Mouse (Mus musculus): Measurements from ENCODE around the gene Ndufc1. TPM values are rescaled to one million over a fixed set of nuclear protein-coding genes. Genes with fewer than 3 reads are reported as not detected.
"Not testable (repeated sequence)": the region's sequence is repeated elsewhere in the genome, so short reads cannot be mapped to it uniquely, and the experiment has no call there.

Ndufc1 gene
- 672 and 707 TPM in 2 replicates for polyA plus RNA-seq (2015; fragmentation: Nextera tagmentation; extraction: Ambion mirVana)

DNA sequence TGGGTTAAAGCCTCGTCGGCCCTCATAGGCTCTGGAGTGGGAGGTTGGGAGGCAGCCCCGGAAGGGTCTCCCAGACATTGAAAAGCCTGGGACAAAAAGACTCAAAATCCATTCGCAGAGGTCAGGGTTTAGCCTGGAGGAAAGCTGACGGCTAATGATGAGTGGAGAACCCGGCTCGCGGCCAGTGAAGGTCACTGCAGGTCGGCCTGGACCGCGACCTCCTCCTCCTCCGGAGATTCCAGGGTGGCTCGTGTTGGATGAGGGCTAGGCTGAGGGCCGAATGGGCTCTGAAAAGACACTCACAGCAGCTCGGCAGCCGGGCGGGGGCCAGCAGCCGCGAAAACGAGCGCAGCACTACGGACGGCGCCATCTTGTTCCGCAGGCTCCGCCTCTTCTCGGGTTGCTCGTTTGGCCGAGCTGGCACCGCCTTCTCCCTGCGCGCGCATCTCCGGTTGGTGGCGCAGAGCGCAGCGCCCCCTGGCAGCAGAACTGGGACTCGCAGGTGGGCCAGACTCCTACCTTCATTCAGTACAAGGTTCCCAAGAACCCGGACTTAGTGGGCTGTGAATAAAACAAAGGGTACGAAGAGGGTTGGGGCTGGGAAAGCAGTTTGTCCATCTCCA lies at the start of gene Ndufc1:
TSS of gene Ndufc1 (minus strand) at position 428 of the 623 bp plus-strand sequence.
- ATAC-seq (ENCODE audit: low FRiP score, low TSS enrichment) = peak; percentile 93
- under 1% methylated on average over 40 of the region's 40 CpGs for WGBS
- H3K27me3 ChIP-seq (ENCODE audit: insufficient read depth, low read length) = no peaks in the 10 kb centered on the region
- peaks cover 11% of the 10 kb centered on the region for H3K4me1 ChIP-seq (ENCODE audit: insufficient read depth, low read length)
- H3K36me3 ChIP-seq (ENCODE audit: insufficient read depth, low read length) = peaks cover 14% of the 10 kb centered on the region; the same call in 1 of the 2 replicates
- peak within 1 kb of the TSS; percentile 97 for H3K27ac ChIP-seq (ENCODE audit: low read length)
- peak within 1 kb of the TSS; percentile 73 for H3K4me2 ChIP-seq (replicated peaks; ENCODE audit: low read depth, low read length)
- peak within 1 kb of the TSS; percentile 96 for H3K4me3 ChIP-seq (ENCODE audit: low read length)
- H3K9me3 ChIP-seq (ENCODE audit: low read length) = no peaks in the 10 kb centered on the region
- peak within 1 kb of the TSS; percentile 96 for H3K9ac ChIP-seq (replicated peaks; ENCODE audit: low read length)

DNA sequence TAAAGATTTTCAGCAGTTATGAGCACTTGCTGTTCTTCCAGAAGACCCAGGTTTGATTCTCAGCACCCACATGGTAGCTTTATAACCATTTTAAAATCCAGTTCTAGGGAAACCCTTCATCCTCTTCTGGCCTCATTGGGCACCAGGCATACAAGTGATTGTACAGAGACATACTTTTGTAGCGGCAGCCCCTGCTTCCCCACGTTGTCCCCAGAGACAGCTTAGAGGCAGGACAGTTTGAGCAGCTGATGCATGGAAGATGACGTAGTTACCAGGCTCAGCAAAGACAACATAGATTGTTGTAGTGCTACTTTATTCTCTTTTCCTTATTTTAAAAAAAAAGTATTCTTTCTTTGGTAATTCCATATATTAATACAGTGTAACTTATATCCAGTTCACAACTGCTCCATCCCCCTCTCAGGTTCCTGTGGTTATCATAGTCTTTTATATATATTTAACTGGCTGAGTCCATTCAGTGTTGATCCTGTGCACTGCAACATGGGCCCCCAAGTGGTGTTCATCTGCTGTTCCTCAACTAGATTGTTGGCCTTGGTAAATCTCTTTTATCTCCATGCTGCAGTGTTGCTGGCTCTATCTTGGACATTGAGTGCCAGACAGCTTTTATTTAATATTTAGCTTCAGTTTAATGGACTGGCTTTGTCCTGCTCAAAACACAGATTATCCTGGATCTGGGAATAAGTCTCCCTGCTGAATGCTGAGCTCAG lies 26.2 kb upstream of the Ndufc1 start:
- H3K4me2 ChIP-seq (replicated peaks; ENCODE audit: low read depth, low read length) = no peak overlapping the region
- H3K4me1 ChIP-seq (ENCODE audit: insufficient read depth, low read length) = no peaks in the 10 kb centered on the region
- H3K9ac ChIP-seq (replicated peaks; ENCODE audit: low read length) = no peak overlapping the region
- 88% methylated on average over 3 of the region's 3 CpGs for WGBS
- no peaks in the 10 kb centered on the region for H3K27me3 ChIP-seq (ENCODE audit: insufficient read depth, low read length)
- no peaks in the 10 kb centered on the region; the same call in 1 of the 2 replicates for H3K9me3 ChIP-seq (ENCODE audit: low read length)
- no peak overlapping the region for H3K27ac ChIP-seq (ENCODE audit: low read length)
- H3K4me3 ChIP-seq (ENCODE audit: low read length) = no peak overlapping the region
- no peak for ATAC-seq (ENCODE audit: low FRiP score, low TSS enrichment)
- peaks cover 10% of the 10 kb centered on the region; the same call in 1 of the 2 replicates for H3K36me3 ChIP-seq (ENCODE audit: insufficient read depth, low read length)

DNA sequence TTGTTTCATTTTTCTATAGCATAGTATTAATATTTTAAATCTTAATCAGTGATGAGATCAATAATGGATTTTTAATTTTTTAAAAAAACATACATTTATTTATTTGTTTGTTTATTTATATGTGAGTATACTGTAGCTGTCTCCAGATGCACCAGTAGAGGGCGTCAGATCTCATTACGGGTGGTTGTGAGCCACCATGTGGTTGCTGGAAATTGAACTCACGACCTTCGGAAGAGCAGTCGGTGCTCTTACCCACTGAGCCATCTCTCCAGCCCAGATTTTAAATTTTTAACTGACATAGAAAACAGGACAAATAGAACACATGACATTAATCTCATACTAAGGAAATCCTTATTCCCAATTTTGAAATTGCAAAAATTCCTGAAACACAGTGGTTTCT lies 25.6 kb upstream of the Ndufc1 start:
- not testable (repeated sequence) for H3K4me2 ChIP-seq (replicated peaks; ENCODE audit: low read depth, low read length); H3K4me1 ChIP-seq (ENCODE audit: insufficient read depth, low read length); H3K9ac ChIP-seq (replicated peaks; ENCODE audit: low read length); H3K27me3 ChIP-seq (ENCODE audit: insufficient read depth, low read length); H3K27ac ChIP-seq (ENCODE audit: low read length); H3K9me3 ChIP-seq (ENCODE audit: low read length); ATAC-seq (ENCODE audit: low FRiP score, low TSS enrichment); H3K36me3 ChIP-seq (ENCODE audit: insufficient read depth, low read length); H3K4me3 ChIP-seq (ENCODE audit: low read length)
- WGBS = 85% methylated on average over 5 of the region's 5 CpGs

DNA sequence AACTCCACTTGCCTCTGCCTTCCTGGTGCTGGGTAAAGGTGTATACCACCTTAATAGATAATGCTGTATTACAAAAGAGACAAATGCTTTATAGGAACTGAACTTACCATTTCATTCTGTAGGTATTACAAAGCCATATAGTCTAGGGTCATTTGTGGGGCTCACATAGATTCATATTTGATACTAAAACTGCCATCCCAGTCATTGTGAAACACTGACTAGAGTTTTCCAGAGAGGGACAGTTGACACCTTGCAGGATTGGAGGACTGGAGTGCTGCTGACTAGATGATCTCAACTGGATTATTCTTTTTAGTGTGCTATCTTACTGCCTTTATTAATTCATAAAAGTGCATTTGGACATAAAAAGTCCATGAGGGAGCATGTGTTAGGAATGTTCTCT lies 16.6 kb upstream of the Ndufc1 start:
- no peak for ATAC-seq (ENCODE audit: low FRiP score, low TSS enrichment)
- no peak overlapping the region for H3K27ac ChIP-seq (ENCODE audit: low read length)
- no peaks in the 10 kb centered on the region for H3K9me3 ChIP-seq (ENCODE audit: low read length)
- no peaks in the 10 kb centered on the region for H3K36me3 ChIP-seq (ENCODE audit: insufficient read depth, low read length)
- no peaks in the 10 kb centered on the region for H3K27me3 ChIP-seq (ENCODE audit: insufficient read depth, low read length)
- H3K9ac ChIP-seq (replicated peaks; ENCODE audit: low read length) = no peak overlapping the region
- H3K4me2 ChIP-seq (replicated peaks; ENCODE audit: low read depth, low read length) = no peak overlapping the region
- H3K4me1 ChIP-seq (ENCODE audit: insufficient read depth, low read length) = 0 out of 2 replicates have a peak, but pooled peaks cover 4% of the 10 kb centered on the region
- no peak overlapping the region for H3K4me3 ChIP-seq (ENCODE audit: low read length)

DNA sequence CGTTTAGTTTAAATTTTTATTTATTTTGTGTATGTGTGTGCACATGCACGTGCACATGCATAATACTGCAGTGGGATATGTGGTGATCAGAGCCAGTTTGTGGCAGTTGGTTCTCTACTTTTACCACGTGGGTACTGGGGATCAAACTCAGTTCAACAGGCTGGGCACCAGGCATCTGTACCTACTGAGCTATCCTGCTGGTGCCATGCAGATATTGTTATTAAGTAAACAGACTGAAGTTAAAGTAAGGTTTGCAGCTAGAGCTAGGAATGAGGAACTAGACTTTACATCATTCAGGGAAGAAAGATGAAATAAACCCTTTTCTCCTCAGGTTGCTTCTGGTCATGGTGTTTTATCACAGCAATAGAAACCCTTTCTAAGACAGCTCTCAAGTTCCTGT lies 13.1 kb upstream of the Ndufc1 start:
- Histone ChIP-seq H3K27me3 (ENCODE audit: insufficient read depth, low read length) (no peaks in the 10 kb centered on the region), H3K4me1 (ENCODE audit: insufficient read depth, low read length) (peaks cover 22% of the 10 kb centered on the region; the same call in 1 of the 2 replicates), H3K4me3 (ENCODE audit: low read length) (no peak overlapping the region), H3K36me3 (ENCODE audit: insufficient read depth, low read length) (no peaks in the 10 kb centered on the region), H3K9ac (replicated peaks; ENCODE audit: low read length) (no peak overlapping the region), H3K9me3 (ENCODE audit: low read length) (no peaks in the 10 kb centered on the region), H3K4me2 (replicated peaks; ENCODE audit: low read depth, low read length) (no peak overlapping the region), H3K27ac (ENCODE audit: low read length) (no peak overlapping the region)
- no peak for ATAC-seq (ENCODE audit: low FRiP score, low TSS enrichment)
- 86% methylated on average over 3 of the region's 3 CpGs for WGBS

DNA sequence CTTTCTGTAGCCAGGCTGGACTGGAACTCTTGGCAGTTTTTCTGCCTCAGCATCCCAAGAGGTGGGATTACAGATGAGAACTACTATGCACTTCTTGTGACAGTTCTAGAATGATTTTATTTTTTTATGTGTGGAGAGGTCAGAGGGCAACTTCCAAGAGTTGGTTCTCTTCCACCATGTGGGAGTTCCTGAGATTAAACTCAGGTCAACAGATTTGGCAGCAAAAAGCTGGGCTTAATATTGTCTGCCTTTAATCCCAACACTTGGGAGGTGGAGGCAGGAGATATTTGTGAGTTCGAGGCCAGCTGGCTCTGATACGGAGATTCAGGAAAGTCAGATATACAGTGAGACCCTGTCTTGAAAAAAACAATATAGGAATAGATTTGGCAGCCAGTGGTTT lies 9.2 kb upstream of the Ndufc1 start:
- H3K4me2 ChIP-seq (replicated peaks; ENCODE audit: low read depth, low read length) = peak overlapping the region; percentile 31; the same call in 1 of the 2 replicates
- 0 out of 2 replicates have a peak overlapping the region, but pooled peaks have one; percentile 3 for H3K4me3 ChIP-seq (ENCODE audit: low read length)
- no peak for ATAC-seq (ENCODE audit: low FRiP score, low TSS enrichment)
- no peak overlapping the region for H3K9ac ChIP-seq (replicated peaks; ENCODE audit: low read length)
- no peaks in the 10 kb centered on the region for H3K9me3 ChIP-seq (ENCODE audit: low read length)
- H3K4me1 ChIP-seq (ENCODE audit: insufficient read depth, low read length) = peaks cover 36% of the 10 kb centered on the region
- 64% methylated on average over 2 of the region's 2 CpGs for WGBS
- no peak overlapping the region for H3K27ac ChIP-seq (ENCODE audit: low read length)
- no peaks in the 10 kb centered on the region for H3K27me3 ChIP-seq (ENCODE audit: insufficient read depth, low read length)
- H3K36me3 ChIP-seq (ENCODE audit: insufficient read depth, low read length) = no peaks in the 10 kb centered on the region

DNA sequence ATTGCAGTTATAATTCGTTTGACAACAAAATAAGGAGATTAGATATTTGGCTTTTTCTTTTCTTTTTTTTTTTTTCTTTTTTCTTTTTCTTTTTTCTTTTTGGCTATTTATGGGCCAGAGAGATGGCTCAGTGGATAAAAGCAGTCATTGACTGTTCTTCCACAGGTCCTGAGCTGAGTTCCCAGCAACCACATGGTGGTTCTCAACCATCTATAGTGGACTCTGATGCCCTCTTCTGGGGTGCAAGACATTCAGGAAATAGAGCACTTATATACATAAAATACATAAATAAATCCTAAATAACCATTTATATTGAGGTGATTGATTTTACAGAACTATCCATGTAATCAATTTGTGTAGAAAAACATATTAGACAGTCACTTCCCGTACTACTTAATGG lies 8.7 kb upstream of the Ndufc1 start:
- no peak overlapping the region for H3K9ac ChIP-seq (replicated peaks; ENCODE audit: low read length)
- 42% methylated on average over 2 of the region's 2 CpGs for WGBS

DNA sequence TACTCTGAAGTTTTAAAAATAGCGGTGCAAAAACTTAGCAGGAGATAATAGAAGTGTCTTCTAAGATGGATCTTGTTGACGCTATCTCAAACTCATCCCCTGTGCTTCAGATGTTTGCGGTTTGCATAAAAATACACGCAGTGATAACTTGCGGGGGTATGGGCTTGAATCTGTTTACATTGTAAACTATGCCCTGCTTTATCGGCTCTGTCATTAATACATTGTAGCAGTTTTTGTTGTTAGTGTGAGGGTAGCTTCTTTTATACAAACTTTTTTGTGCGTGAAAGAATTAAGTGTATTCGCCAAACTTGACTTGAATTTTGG lies 8.3 kb upstream of the Ndufc1 start:
- H3K27ac ChIP-seq (ENCODE audit: low read length) = peak overlapping the region; percentile 94
- no peak for ATAC-seq (ENCODE audit: low FRiP score, low TSS enrichment)
- peaks cover 35% of the 10 kb centered on the region for H3K4me1 ChIP-seq (ENCODE audit: insufficient read depth, low read length)
- H3K4me2 ChIP-seq (replicated peaks; ENCODE audit: low read depth, low read length) = peak overlapping the region; percentile 82
- 10% methylated on average over 8 of the region's 8 CpGs for WGBS
- H3K4me3 ChIP-seq (ENCODE audit: low read length) = peak overlapping the region; percentile 98
- peak overlapping the region; percentile 97 for H3K9ac ChIP-seq (replicated peaks; ENCODE audit: low read length)
- no peaks in the 10 kb centered on the region for H3K9me3 ChIP-seq (ENCODE audit: low read length)
- no peaks in the 10 kb centered on the region for H3K27me3 ChIP-seq (ENCODE audit: insufficient read depth, low read length)
- no peaks in the 10 kb centered on the region for H3K36me3 ChIP-seq (ENCODE audit: insufficient read depth, low read length)

More for the DNA sequence above, 8.7 kb upstream of the Ndufc1 start:
- Histone ChIP-seq H3K9me3 (ENCODE audit: low read length) (no peaks in the 10 kb centered on the region), H3K27me3 (ENCODE audit: insufficient read depth, low read length) (no peaks in the 10 kb centered on the region), H3K4me1 (ENCODE audit: insufficient read depth, low read length) (peaks cover 36% of the 10 kb centered on the region), H3K4me3 (ENCODE audit: low read length) (peak overlapping the region; percentile 98), H3K27ac (ENCODE audit: low read length) (no peak overlapping the region), H3K36me3 (ENCODE audit: insufficient read depth, low read length) (no peaks in the 10 kb centered on the region), H3K4me2 (replicated peaks; ENCODE audit: low read depth, low read length) (peak overlapping the region; percentile 82)
- ATAC-seq (ENCODE audit: low FRiP score, low TSS enrichment) = no peak

DNA sequence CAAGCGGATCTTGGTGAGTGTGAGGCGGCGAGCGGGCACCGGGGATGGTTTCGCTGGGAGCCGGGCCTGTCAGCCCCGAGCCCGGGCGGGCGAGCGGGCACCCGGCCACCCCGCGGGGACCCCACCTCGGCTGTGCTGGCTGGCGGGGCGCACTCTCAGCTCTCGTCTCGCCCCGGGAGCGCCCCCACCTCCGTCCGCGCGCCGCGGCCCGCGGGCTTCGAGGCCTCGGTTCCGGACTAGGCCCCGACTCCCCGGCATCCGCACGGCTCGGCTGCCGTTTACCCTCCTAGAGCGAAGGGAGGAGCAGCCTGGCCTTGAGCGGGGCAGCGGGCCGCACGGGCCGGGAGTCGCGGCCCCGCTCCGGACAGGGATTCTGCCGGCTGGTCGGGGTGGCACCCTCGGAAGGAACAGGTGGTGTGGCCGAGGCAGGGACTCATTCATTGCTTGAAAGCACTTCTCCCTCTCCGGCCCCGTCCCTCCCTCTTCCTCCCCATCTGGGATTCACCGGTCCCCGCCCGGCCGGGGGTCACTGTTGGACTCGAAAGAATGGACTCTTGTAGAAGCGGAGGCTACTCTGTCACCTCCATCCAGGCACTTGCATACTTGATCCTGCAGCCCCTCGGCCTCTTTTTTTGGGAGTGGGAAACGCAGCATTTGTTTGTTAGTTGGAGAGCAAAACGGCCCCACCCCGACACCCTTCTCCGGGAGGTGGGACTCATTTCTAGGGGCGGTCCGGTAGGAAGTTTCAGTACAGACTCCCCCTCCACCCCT lies 7.8 kb upstream of the Ndufc1 start:
- Histone ChIP-seq H3K4me2 (replicated peaks; ENCODE audit: low read depth, low read length) (peak overlapping the region; percentile 82), H3K9me3 (ENCODE audit: low read length) (no peaks in the 10 kb centered on the region), H3K4me3 (ENCODE audit: low read length) (peak overlapping the region; percentile 98), H3K9ac (replicated peaks; ENCODE audit: low read length) (peak overlapping the region; percentile 97), H3K4me1 (ENCODE audit: insufficient read depth, low read length) (peaks cover 32% of the 10 kb centered on the region), H3K36me3 (ENCODE audit: insufficient read depth, low read length) (no peaks in the 10 kb centered on the region), H3K27ac (ENCODE audit: low read length) (peak overlapping the region; percentile 94), H3K27me3 (ENCODE audit: insufficient read depth, low read length) (no peaks in the 10 kb centered on the region)
- ATAC-seq (ENCODE audit: low FRiP score, low TSS enrichment) = peak; percentile 66
- WGBS = under 1% methylated on average over 56 of the region's 68 CpGs

Data from kidney, embryonic 16.5 days (tissue).